Mouse (Mus musculus) brain, adult 2 months (tissue): Measurements from ENCODE around the gene Olfr1141.

Experiments used
- DNase-seq: peaks from one replicate; pipeline ENCODE4 v3.0.0; 2011; ENCODE audit warnings: low read depth, low spot score

The Olfr1141 gene

GRCm38 (mm10) chr2:87753891-87754290 is at the start of gene Olfr1141:
TSS of gene Olfr1141 (minus strand) at chr2:87753991.
- no peak for DNase-seq

GRCm38 (mm10) chr2:87800292-87800691 is 46.5 kb upstream of the Olfr1141 start, which contains the start of gene Olfr1143:
TSS of gene Olfr1143 (plus strand) at chr2:87800592.
- no peak for DNase-seq

GRCm38 (mm10) chr2:87779183-87779582 is 25.4 kb upstream of the Olfr1141 start, which contains the start of gene Olfr152:
TSS of gene Olfr152 (plus strand) at chr2:87779483.
- DNase-seq = no peak

GRCm38 (mm10) chr2:87776143-87776542 is 22.4 kb upstream of the Olfr1141 start:
- DNase-seq = peak; percentile 43

- no peak for DNase-seq
Measured at GRCm38 (mm10) chr2:87743452-87743851, 10.3 kb downstream of the Olfr1141 start, which contains the start of gene Olfr1140. TSS of gene Olfr1140 (plus strand) at chr2:87743752.

- DNase-seq = no peak
Measured at GRCm38 (mm10) chr2:87739878-87740277, 13.9 kb downstream of the Olfr1141 start, which contains the start of gene Olfr1138. TSS of gene Olfr1138 (minus strand) at chr2:87739978.

- no peak for DNase-seq
Measured at GRCm38 (mm10) chr2:87713079-87713478, 40.7 kb downstream of the Olfr1141 start, which contains the start of gene Olfr1137. TSS of gene Olfr1137 (minus strand) at chr2:87713179.
